Mouse (Mus musculus) heart, postnatal 0 days (tissue): ENCODE results near the gene Ift80. TPM values are rescaled to one million over a fixed set of nuclear protein-coding genes. Genes with fewer than 3 reads are reported as not detected.

Experiments
- ATAC-seq: fragments of 200-750 bp; cut with Nextera tagmentation; 2 replicates; pipeline ENCODE4 v1.8.0; 2017; ENCODE audit warnings: low read depth, moderate number of reproducible peaks, moderate library complexity; ENCODE audit not compliant: insufficient read depth
- DNase-seq: peaks from one replicate; pipeline ENCODE4 v3.0.0-alpha.2; 2016; ENCODE audit warnings: low spot score
- H3K27ac ChIP-seq: fragments of 300-500 bp; sonication (generic); 2 replicates; pipeline ENCODE4 v1.5.1; 2014; ENCODE audit warnings: low read depth, mild to moderate bottlenecking
- H3K27me3 ChIP-seq: fragments of 300-500 bp; sonication (generic); 2 replicates; pipeline ENCODE4 v1.6.1; 2014; ENCODE audit warnings: low read length, mixed read lengths; ENCODE audit not compliant: control insufficient read depth, insufficient read depth
- H3K36me3 ChIP-seq: fragments of 300-500 bp; sonication (generic); replicated peaks from 2 replicates; pipeline ENCODE4 v1.6.1; 2014; ENCODE audit warnings: low read length, mixed read lengths; ENCODE audit not compliant: control insufficient read depth, insufficient read depth
- H3K4me1 ChIP-seq: fragments of 300-500 bp; sonication (generic); 2 replicates; pipeline ENCODE4 v1.6.1; 2014; ENCODE audit warnings: antibody characterized with exemption; ENCODE audit not compliant: control insufficient read depth, insufficient read depth
- H3K4me2 ChIP-seq: fragments of 300-500 bp; sonication (generic); 2 replicates; pipeline ENCODE4 v1.6.1; 2014; ENCODE audit warnings: low read depth, mild to moderate bottlenecking, low read length, moderate library complexity
- H3K4me3 ChIP-seq: fragments of 300-500 bp; sonication (generic); 2 replicates; pipeline ENCODE4 v1.5.1; 2014; ENCODE audit warnings: low read depth, low read length
- H3K9ac ChIP-seq: fragments of 300-500 bp; sonication (generic); replicated peaks from 2 replicates; pipeline ENCODE4 v1.6.1; 2014; ENCODE audit warnings: low read depth, low read length, mixed read lengths
- H3K9me3 ChIP-seq: fragments of 300-500 bp; sonication (generic); replicated peaks from 2 replicates; pipeline ENCODE4 v1.6.1; 2016; ENCODE audit warnings: low read length; ENCODE audit not compliant: control insufficient read depth
- CTCF ChIP-seq: IDR thresholded peaks from 2 replicates; pipeline ENCODE4 v1.5.1; 2016; ENCODE audit warnings: antibody characterized with exemption, control low read depth, low read depth
- EP300 ChIP-seq: IDR thresholded peaks from 2 replicates; pipeline ENCODE4 v1.6.1; 2016; ENCODE audit warnings: antibody characterized with exemption, low read depth
- WGBS: fragments of 180-500 bp; shearing (Covaris S2); extraction: QIAGEN DNeasy Blood & Tissue Kit; methylation state at CpG from one replicate; pipeline ENCODE4 v1.1.7; 2014; 5-methylcytosine and 5-hydroxymethylcytosine counted together
- microRNA counts: library from miRNA; unstranded; fragments of <30 nt; microRNA quantifications from one replicate; lab custom pipeline; 2015
- microRNA-seq: library from miRNA; unstranded; fragments of <30 nt; microRNA quantifications from one replicate; pipeline ENCODE4, GENCODE M21; 2016
- polyA plus RNA-seq: library from polyadenylated mRNA; unstranded; fragments of >200 nt; fragmentation: Nextera tagmentation; extraction: Ambion mirVana; gene quantifications from 2 replicates; pipeline ENCODE4 v1.2.1, GENCODE M21; 2015
- total RNA-seq: library from RNA; depleted of rRNA; stranded (reverse); fragments of >200 nt; gene quantifications from 2 replicates; pipeline ENCODE4 v1.2.3, GENCODE M21; 2014; ENCODE audit warnings: low replicate concordance; rRNA removed

Gene Ift80
- total and polyA plus RNA-seq, 2 experiments from 2014 or later, result 2.8 to 3.2 TPM

- H3K9me3 ChIP-seq, result no peaks in the 10 kb centered on the region
- TF ChIP-seq CTCF (peak; percentile 38), EP300 (no peak)
- H3K27me3 ChIP-seq, result peaks cover 27% of the 10 kb centered on the region
- H3K4me1 ChIP-seq, result peaks cover 7% of the 10 kb centered on the region
- H3K27ac ChIP-seq, result no peak overlapping the region
- no peaks in the 10 kb centered on the region for H3K36me3 ChIP-seq
- ATAC-seq, result peak; percentile 68
- H3K9ac ChIP-seq, result peak overlapping the region; percentile 31; the same call in 1 of the 2 replicates
- under 1% methylated on average over 87 of the region's 96 CpGs for WGBS
- peak overlapping the region; percentile 61 for H3K4me3 ChIP-seq
- H3K4me2 ChIP-seq, result peak overlapping the region; percentile 99
- DNase-seq, result peak; percentile 45
Observed at GRCm38 (mm10) chr3:68869691-68870567, 134.4 kb downstream of the Ift80 start.

DNA sequence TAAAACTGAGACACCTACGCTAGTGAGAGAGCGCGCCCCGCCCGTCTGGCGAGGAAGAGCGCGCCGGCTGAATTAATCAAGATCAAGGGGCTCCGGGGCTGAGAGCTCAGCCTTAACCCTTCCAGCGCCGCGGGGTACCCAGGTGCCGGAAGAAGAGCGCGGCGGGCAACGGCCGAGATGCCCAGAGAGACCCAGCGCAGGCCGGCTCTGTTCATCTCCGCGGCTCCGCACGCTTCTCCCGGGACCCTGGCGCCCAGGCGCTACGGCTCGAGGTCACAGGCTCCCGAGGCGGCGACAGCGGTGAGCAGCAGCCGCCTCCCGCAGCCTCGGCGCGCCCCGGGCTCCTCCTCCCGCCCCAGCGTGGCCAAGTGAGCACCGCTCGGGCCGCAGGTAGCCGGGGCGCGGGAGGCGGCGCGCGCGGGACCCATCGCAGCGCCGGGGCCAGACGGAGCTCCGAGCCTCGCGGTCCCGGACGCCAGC is 135.1 kb downstream of the Ift80 start, which contains the start of gene 1110032F04Rik:
TSS of gene 1110032F04Rik (plus strand) at position 376 of the 480 bp plus-strand sequence.
- Histone ChIP-seq H3K36me3 (no peaks in the 10 kb centered on the region), H3K9me3 (no peaks in the 10 kb centered on the region), H3K27ac (no peak within 1 kb of the TSS), H3K4me1 (peaks cover 7% of the 10 kb centered on the region), H3K4me2 (peak within 1 kb of the TSS; percentile 99), H3K27me3 (peaks cover 27% of the 10 kb centered on the region), H3K4me3 (peak within 1 kb of the TSS; percentile 61), H3K9ac (peak within 1 kb of the TSS; percentile 31; the same call in 1 of the 2 replicates)
- DNase-seq, result peak; percentile 11
- TF ChIP-seq EP300 (no peak), CTCF (no peak)
- WGBS, result 2% methylated on average over 56 of the region's 62 CpGs
- peak; percentile 57 for ATAC-seq

GRCm38 (mm10) chr3:68852414-68852813 is 152.0 kb downstream of the Ift80 start:
- TF ChIP-seq CTCF, result no peak
- no peak for TF ChIP-seq EP300
- Histone ChIP-seq H3K9ac (no peak overlapping the region), H3K27ac (no peak overlapping the region), H3K27me3 (no peaks in the 10 kb centered on the region), H3K4me3 (no peak overlapping the region), H3K36me3 (no peaks in the 10 kb centered on the region), H3K9me3 (no peaks in the 10 kb centered on the region), H3K4me1 (no peaks in the 10 kb centered on the region), H3K4me2 (no peak overlapping the region)
- 71% methylated on average over 1 of the region's 1 CpGs for WGBS
- ATAC-seq (no peak), DNase-seq (no peak)

- H3K27ac ChIP-seq, result no peak overlapping the region
- TF ChIP-seq EP300, result no peak
Observed at GRCm38 (mm10) chr3:68848323-68848722, 156.0 kb downstream of the Ift80 start.

GRCm38 (mm10) chr3:68844025-68844424 is 160.3 kb downstream of the Ift80 start:
- TF ChIP-seq CTCF, result no peak
- no peak for TF ChIP-seq EP300
- Histone ChIP-seq H3K9me3 (no peaks in the 10 kb centered on the region), H3K36me3 (no peaks in the 10 kb centered on the region), H3K27me3 (no peaks in the 10 kb centered on the region), H3K4me2 (no peak overlapping the region), H3K27ac (no peak overlapping the region), H3K9ac (no peak overlapping the region), H3K4me3 (no peak overlapping the region), H3K4me1 (no peaks in the 10 kb centered on the region)
- 91% methylated on average over 4 of the region's 4 CpGs for WGBS
- DNase-seq, result no peak
- ATAC-seq, result no peak

More at GRCm38 (mm10) chr3:68848323-68848722, 156.0 kb downstream of the Ift80 start:
- no peaks in the 10 kb centered on the region for H3K9me3 ChIP-seq
- H3K4me3 ChIP-seq, result no peak overlapping the region
- H3K36me3 ChIP-seq, result no peaks in the 10 kb centered on the region
- no peak for ATAC-seq
- DNase-seq, result no peak
- no peak overlapping the region for H3K4me2 ChIP-seq
- H3K4me1 ChIP-seq, result no peaks in the 10 kb centered on the region
- WGBS, result 59% methylated on average over 3 of the region's 3 CpGs
- no peaks in the 10 kb centered on the region for H3K27me3 ChIP-seq
- H3K9ac ChIP-seq, result no peak overlapping the region

MicroRNA genes within 50 kb of the gene (microRNA counts, 519-probe panel; counts per million panel counts)
- 8,085 counts per million, percentile 91 among the panel's probes with 10 or more counts for microRNA mmu-miR-15b (lab: Ali Mortazavi, UCI)

Small RNAs within 50 kb of the gene (microRNA-seq; reads per million reads assigned to microRNA genes)
- gene Mir15b (983 reads per million, percentile 79 among the genes with 10 or more reads in this experiment), gene Mir16-2 (687 reads per million, percentile 77 among the genes with 10 or more reads in this experiment)

Other genes starting within 250 kb of the Ift80 start
- 3.7 and 8.0 TPM in 2 replicates for gene 1110032F04Rik, start 135.0 kb downstream of the Ift80 start, total RNA-seq
- 2.1 and 2.5 TPM in 2 replicates for gene 1110032F04Rik, start 135.0 kb downstream of the Ift80 start, polyA plus RNA-seq
- 32.8 and 52.5 TPM in 2 replicates for gene Smc4, start 168 bp upstream of the Ift80 start, total RNA-seq
- gene Smc4, start 168 bp upstream of the Ift80 start, polyA plus RNA-seq, result 77.1 and 80.2 TPM in 2 replicates
- 8.6 and 19.1 TPM in 2 replicates for gene Trim59, start 40.2 kb upstream of the Ift80 start, total RNA-seq
- gene Trim59, start 40.2 kb upstream of the Ift80 start, polyA plus RNA-seq, result 19.6 and 22.7 TPM in 2 replicates
- gene Kpna4, start 122.5 kb upstream of the Ift80 start, total RNA-seq, result 31.3 and 33.5 TPM in 2 replicates
- gene Kpna4, start 122.5 kb upstream of the Ift80 start, polyA plus RNA-seq, result 18.6 and 20.7 TPM in 2 replicates
- not detected in 2 replicates for gene Arl14, start 217.8 kb upstream of the Ift80 start, total RNA-seq
- not detected in 2 replicates for gene Arl14, start 217.8 kb upstream of the Ift80 start, polyA plus RNA-seq